Mouse (Mus musculus) lung, adult 10 weeks (tissue): Measurements from ENCODE around the gene Hist1h4i. TPM values are rescaled to one million over a fixed set of nuclear protein-coding genes. Genes with fewer than 3 reads are reported as not detected.

ENCODE experiments used
- polyA plus RNA-seq: library from polyadenylated mRNA; stranded (reverse); fragments of 350-450 nt; fragmentation: Illumina TruSeq; extraction: RNeasy Lipid Tissue Mini Kit (QIAGEN cat#74804); gene quantifications from one replicate; pipeline ENCODE4 v1.2.3, GENCODE M21; 2014; ENCODE audit warnings: low read depth, low replicate concordance; ENCODE audit not compliant: insufficient read depth

Hist1h4i gene
- polyA plus RNA-seq, result 3.2 TPM

DNA sequence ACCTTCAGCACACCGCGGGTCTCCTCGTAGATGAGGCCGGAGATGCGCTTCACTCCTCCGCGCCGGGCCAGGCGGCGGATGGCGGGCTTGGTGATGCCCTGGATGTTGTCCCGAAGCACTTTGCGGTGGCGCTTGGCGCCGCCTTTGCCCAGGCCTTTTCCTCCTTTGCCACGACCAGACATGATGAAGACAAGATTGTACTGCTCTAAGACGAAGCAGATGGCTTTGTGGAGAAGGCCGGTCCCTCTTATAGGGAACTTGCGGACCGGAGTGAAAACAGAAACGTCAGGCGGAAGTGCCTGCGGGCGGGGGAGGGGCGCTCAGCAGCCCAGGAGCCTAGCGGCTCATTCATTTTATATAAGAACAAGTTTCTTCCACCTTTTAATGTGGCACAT is at the start of gene Hist1h4i:
Gene Hist1h4i (minus strand): TSS at position 221 of the 395 bp plus-strand sequence.

DNA sequence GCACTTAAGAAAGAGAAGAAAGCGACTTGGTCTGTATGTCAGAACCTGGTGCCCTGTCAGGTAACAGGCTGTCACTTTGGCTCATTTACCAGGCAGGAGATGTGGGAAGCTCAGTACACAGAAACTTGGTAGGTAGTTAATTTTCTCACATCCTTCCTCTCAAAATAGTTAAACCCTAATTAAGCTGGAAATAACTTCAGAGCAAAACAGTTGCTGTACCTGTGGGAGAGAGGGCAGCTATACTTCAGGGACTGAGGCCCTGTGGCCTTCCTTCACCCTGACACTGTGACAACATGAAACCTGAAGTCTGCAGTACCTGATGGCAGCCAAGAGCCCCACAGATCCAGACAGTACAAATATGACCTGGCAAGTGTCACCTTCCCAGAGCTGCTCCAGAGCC is 43.0 kb upstream of the Hist1h4i start, which contains the start of gene Vmn1r188:
Gene Vmn1r188 (plus strand): TSS at position 301 of the 400 bp plus-strand sequence.

DNA sequence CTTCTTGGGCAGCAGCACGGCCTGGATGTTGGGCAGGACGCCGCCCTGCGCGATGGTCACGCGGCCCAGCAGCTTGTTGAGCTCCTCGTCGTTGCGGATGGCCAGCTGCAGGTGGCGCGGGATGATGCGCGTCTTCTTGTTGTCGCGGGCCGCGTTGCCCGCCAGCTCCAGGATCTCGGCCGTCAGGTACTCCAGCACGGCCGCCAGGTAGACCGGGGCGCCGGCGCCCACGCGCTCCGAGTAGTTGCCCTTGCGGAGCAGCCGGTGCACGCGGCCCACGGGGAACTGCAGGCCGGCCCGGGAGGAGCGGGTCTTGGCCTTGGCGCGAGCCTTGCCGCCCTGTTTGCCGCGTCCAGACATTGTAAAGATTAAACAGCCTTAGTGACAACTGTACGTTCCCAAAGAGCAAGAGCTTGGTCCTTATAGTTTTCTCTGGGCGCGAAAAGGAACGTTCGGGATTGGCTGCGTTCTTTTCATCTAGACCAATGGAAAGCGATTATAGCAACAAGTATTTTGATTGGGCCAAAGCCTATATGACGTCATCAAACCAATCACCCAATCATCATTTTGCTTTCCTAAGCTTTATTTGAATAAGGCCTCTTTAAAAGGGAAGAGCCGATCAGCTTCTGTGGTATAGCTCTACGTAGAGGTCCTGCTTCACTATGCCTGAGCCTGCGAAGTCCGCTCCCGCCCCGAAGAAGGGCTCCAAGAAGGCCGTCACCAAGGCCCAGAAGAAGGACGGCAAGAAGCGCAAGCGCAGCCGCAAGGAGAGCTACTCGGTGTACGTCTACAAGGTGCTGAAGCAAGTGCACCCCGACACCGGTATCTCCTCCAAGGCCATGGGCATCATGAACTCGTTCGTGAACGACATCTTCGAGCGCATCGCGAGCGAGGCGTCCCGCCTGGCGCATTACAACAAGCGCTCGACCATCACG is 1.7 kb upstream of the Hist1h4i start, which contains the start of the genes Hist1h2ag and Hist1h2bj:
Gene Hist1h2ag (minus strand): TSS at position 377 of the 935 bp plus-strand sequence.
Gene Hist1h2bj (plus strand): TSS at position 647 of the 935 bp plus-strand sequence.

DNA sequence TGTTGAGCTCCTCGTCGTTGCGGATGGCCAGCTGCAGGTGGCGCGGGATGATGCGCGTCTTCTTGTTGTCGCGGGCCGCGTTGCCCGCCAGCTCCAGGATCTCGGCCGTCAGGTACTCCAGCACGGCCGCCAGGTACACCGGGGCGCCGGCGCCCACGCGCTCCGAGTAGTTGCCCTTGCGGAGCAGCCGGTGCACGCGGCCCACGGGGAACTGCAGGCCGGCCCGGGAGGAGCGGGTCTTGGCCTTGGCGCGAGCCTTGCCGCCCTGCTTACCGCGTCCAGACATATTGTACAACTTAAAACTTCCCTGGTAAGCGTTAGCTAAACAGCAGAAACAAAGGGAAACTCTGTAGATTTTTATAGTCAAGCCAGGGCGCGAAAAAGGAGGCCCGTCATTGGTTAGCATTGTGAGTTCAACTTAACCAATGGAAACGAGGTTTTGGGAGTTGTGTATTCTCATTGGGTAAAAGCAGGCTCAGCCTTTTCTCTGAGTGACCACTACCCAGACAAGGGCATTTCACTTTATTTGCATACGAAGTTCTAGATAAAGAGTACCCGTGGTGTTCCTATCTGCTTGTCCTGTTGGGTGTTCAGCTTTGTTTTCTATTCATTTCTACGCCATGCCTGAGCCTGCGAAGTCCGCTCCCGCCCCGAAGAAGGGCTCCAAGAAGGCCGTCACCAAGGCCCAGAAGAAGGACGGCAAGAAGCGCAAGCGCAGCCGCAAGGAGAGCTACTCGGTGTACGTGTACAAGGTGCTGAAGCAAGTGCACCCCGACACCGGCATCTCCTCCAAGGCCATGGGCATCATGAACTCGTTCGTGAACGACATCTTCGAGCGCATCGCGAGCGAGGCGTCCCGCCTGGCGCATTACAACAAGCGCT is 5.7 kb downstream of the Hist1h4i start, which contains the start of the genes Hist1h2ah and Hist1h2bk:
Gene Hist1h2ah (minus strand): TSS at position 302 of the 882 bp plus-strand sequence.
Gene Hist1h2bk (plus strand): TSS at position 604 of the 882 bp plus-strand sequence.

DNA sequence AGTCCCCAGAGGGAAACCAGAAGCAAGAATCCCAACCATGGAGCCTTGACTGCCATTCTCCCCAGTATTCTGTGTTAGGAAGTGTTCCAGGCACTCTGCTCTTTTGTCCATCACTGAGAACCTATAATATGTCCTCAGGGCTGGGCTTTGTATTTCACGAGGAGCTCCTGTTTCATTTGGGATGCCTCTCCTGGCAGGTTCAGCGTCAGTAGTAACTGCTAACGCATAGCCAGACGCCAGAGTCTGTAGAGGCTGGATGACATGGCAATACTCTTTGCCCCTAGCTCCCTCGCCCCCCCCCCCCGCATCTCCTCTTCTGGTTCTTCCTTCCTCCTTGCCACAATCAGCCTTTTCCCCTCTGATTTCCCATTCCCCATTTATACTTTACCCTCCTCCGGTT is 31.5 kb downstream of the Hist1h4i start, which contains the start of gene Prss16:
Gene Prss16 (minus strand): TSS at position 101 of the 400 bp plus-strand sequence.

Other genes starting within 250 kb of the Hist1h4i start
- gene Hist1h2bq, start 231.2 kb downstream of the Hist1h4i start, polyA plus RNA-seq, result 0.42 TPM
- not detected for gene Hist1h2ao, start 230.9 kb downstream of the Hist1h4i start, polyA plus RNA-seq
- 1.4 TPM for gene Hist1h4m, start 229.6 kb downstream of the Hist1h4i start, polyA plus RNA-seq
- 1.0 TPM for gene Hist1h4n, start 209.2 kb downstream of the Hist1h4i start, polyA plus RNA-seq
- gene Hist1h2ap, start 207.9 kb downstream of the Hist1h4i start, polyA plus RNA-seq, result not detected
- not detected for gene Hist1h2br, start 207.6 kb downstream of the Hist1h4i start, polyA plus RNA-seq
- gene Zfp184, start 96.3 kb downstream of the Hist1h4i start, polyA plus RNA-seq, result 1.2 TPM
- not detected for gene Pom121l2, start 60.2 kb downstream of the Hist1h4i start, polyA plus RNA-seq
- not detected for gene Prss16, start 31.6 kb downstream of the Hist1h4i start, polyA plus RNA-seq
- gene Hist1h2ah, start 5.8 kb downstream of the Hist1h4i start, polyA plus RNA-seq, result not detected
- gene Hist1h2bk, start 5.5 kb downstream of the Hist1h4i start, polyA plus RNA-seq, result not detected
- gene Hist1h2ag, start 1.6 kb upstream of the Hist1h4i start, polyA plus RNA-seq, result not detected
- gene Hist1h2bj, start 1.9 kb upstream of the Hist1h4i start, polyA plus RNA-seq, result not detected
- not detected for gene Vmn1r188, start 43.1 kb upstream of the Hist1h4i start, polyA plus RNA-seq
- not detected for gene Vmn1r189, start 64.5 kb upstream of the Hist1h4i start, polyA plus RNA-seq
- not detected for gene Vmn1r191, start 142.6 kb upstream of the Hist1h4i start, polyA plus RNA-seq
- not detected for gene Vmn1r192, start 149.8 kb upstream of the Hist1h4i start, polyA plus RNA-seq
- gene Vmn1r193, start 181.8 kb upstream of the Hist1h4i start, polyA plus RNA-seq, result not detected
- not detected for gene Vmn1r194, start 202.9 kb upstream of the Hist1h4i start, polyA plus RNA-seq
- not detected for gene Vmn1r195, start 229.2 kb upstream of the Hist1h4i start, polyA plus RNA-seq
- gene Vmn1r196, start 248.6 kb upstream of the Hist1h4i start, polyA plus RNA-seq, result not detected